ENCODE assay signal across 13 mouse cellular contexts in the genomic region with DNA sequence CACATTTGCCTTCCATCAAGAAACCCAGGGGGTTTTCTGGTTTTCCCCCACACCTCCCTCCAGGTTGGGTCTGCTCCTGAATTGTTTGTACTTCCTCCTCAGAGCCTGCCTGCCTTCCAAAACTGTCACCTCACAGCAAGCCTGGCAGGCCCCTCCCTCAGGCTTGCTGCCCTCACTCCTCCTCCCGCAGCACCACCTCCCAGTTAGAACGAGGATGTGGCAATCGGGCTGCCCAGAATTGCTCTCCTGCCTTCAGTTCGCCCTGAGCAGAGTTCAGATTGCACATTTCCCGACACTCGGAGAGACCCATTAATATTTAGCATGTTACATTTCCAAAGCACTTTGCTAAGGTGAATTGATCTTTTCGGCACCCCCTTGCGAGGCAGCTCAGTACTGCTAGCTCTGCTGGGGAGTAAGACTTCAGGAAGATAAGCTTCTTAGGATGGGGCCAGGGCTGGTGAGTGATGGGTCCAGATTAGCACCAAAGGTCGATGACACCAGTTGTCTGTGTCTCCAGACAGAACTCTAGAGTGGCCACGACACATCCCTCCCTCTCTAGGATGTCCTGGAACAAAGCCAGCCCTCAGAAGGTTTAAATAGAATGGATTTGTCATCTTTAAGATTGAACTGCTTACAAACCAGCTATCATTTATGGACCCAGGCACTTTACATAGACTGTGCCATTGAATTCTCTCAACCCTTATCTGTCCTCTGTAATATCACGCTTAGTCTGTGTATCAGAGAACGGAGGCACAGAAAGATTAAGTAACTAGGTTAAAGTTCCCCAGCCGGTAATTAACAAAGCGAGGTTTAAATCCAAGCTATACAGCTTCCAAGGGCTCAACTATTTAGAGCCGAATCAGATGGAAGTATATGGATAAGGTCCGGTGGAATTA. TPM values are rescaled to one million over a fixed set of nuclear protein-coding genes. Genes with fewer than 3 reads are reported as not detected.
DNase-seq lines count a peak whose midpoint lies in the region; ATAC-seq and TF ChIP-seq lines count a peak whose summit lies in the region.
"Had no signal": no experiment of that assay in that cellular context is flagged by ENCODE, and none has a peak within 500 bp of the region (broad histone marks: within the 10 kb centered on the region; RNA-seq: fewer than 3 reads in every experiment).

No protein-coding gene starts in this region.

- no peaks in the 10 kb centered on the region for H3K36me3 ChIP-seq in midbrain, postnatal 0 days (ENCODE audit: insufficient read depth, low read length)
- no peaks in the 10 kb centered on the region for H3K36me3 ChIP-seq in midbrain, embryonic 13.5 days

- no peak overlapping the region for H3K27ac ChIP-seq in gastrocnemius, adult 2 months
- H3K27ac ChIP-seq in midbrain, postnatal 0 days (ENCODE audit: low read depth, low read length), result no peak overlapping the region
- H3K27ac ChIP-seq in midbrain, embryonic 13.5 days, result no peak overlapping the region

- intact Hi-C loops in gastrocnemius, adult 2 months (cut with DNase I), result no loop called here
- intact Hi-C loops in gastrocnemius, postnatal 14 days (cut with DNase I; ENCODE audit: low total_unique reads), result no loop called here

- DNase-seq in gastrocnemius, adult 2 months, result peak; percentile 24
- DNase-seq in gastrocnemius, postnatal 14 days, result no peak
- no peak for DNase-seq in midbrain, postnatal 0 days (ENCODE audit: low spot score)
- DNase-seq in lung, adult 18-20 months, result peak; percentile 69 to 70
- peak; percentile 64 for DNase-seq in retina, postnatal 7 days (ENCODE audit: low read depth, low spot score)
- no peak for DNase-seq in layer of hippocampus, adult 11-12 months (ENCODE audit: low spot score)
- no peak for DNase-seq in frontal cortex, postnatal 10 days (ENCODE audit: low spot score in 2 of 2)
- DNase-seq: cerebellum, adult 11-12 months; gastrocnemius, postnatal 10 days; right cerebral cortex, adult 18-20 months; thymus, adult 18-20 months had no signal

- 50% methylated on average over 16 of the region's 16 CpGs for WGBS in midbrain, postnatal 0 days
- 59% methylated on average over 16 of the region's 16 CpGs for WGBS in midbrain, embryonic 13.5 days

- ATAC-seq in midbrain, postnatal 0 days (ENCODE audit: low FRiP score), result no peak
- ATAC-seq in midbrain, embryonic 13.5 days, result no peak

- H3K4me1 ChIP-seq in midbrain, postnatal 0 days (ENCODE audit: insufficient read depth, low read length), result no peaks in the 10 kb centered on the region
- H3K4me1 ChIP-seq in midbrain, embryonic 13.5 days (replicated peaks), result no peaks in the 10 kb centered on the region

- TF ChIP-seq CTCF in gastrocnemius, adult 2 months (IDR thresholded peaks at IDR 0.05), result no peak
- peak; percentile 38; the same call in 1 of the 2 replicates for TF ChIP-seq CTCF in midbrain, postnatal 0 days (IDR thresholded peaks at IDR 0.05)

- peak overlapping the region; percentile 24; the same call in 1 of the 2 replicates for H3K9ac ChIP-seq in midbrain, postnatal 0 days (replicated peaks; ENCODE audit: low read length, poor library complexity, severe bottlenecking)
- no peak overlapping the region for H3K9ac ChIP-seq in midbrain, embryonic 13.5 days (replicated peaks)

- no peak overlapping the region for H3K4me3 ChIP-seq in gastrocnemius, adult 2 months
- H3K4me3 ChIP-seq in midbrain, postnatal 0 days (ENCODE audit: low read depth, low read length), result no peak overlapping the region
- no peak overlapping the region for H3K4me3 ChIP-seq in midbrain, embryonic 13.5 days (replicated peaks)
- H3K4me3 ChIP-seq: megakaryocyte, embryonic 14.5 days had no signal

- H3K27me3 ChIP-seq in midbrain, postnatal 0 days (ENCODE audit: insufficient read depth, low read length), result no peaks in the 10 kb centered on the region
- H3K27me3 ChIP-seq in midbrain, embryonic 13.5 days, result no peaks in the 10 kb centered on the region

- no peak overlapping the region for H3K4me2 ChIP-seq in midbrain, postnatal 0 days (ENCODE audit: low read depth, low read length, poor library complexity, severe bottlenecking)
- H3K4me2 ChIP-seq in midbrain, embryonic 13.5 days (replicated peaks), result no peak overlapping the region

- H3K9me3 ChIP-seq in midbrain, postnatal 0 days (ENCODE audit: low read length), result no peaks in the 10 kb centered on the region
- no peaks in the 10 kb centered on the region for H3K9me3 ChIP-seq in midbrain, embryonic 13.5 days
- H3K9me3 ChIP-seq: megakaryocyte, embryonic 14.5 days had no signal

RNA-seq across cellular contexts. Expression of a gene that starts 8.0 kb away (rescaled TPM):
- total RNA-seq in gastrocnemius, adult 2 months (2021), result 10 to 100 TPM; 13.4 to 20.7 TPM
- 1 to 10 TPM; 9.6 to 9.8 TPM for total RNA-seq in gastrocnemius, postnatal 14 days (2021)
- 7.7 and 12.9 TPM in 2 replicates for total RNA-seq in midbrain, postnatal 0 days (2014; rRNA removed)
- 9.8 and 9.9 TPM in 2 replicates for polyA plus RNA-seq in midbrain, postnatal 0 days (2015; fragmentation: Nextera tagmentation; extraction: Ambion mirVana)
- 14.7 and 15.7 TPM in 2 replicates for polyA plus RNA-seq in midbrain, embryonic 13.5 days (2015; fragmentation: Nextera tagmentation; extraction: Ambion mirVana)

Comparison
In these comparisons a context has a peak if more than half of its experiments do, and no peak if none do; other contexts are left out.
1. DNase-seq: peak in gastrocnemius, adult 2 months (single experiment), lung, adult 18-20 months (2 of 2) and retina, postnatal 7 days (single experiment); none in gastrocnemius, postnatal 14 days (single experiment), midbrain, postnatal 0 days (single experiment), layer of hippocampus, adult 11-12 months (single experiment) and frontal cortex, postnatal 10 days (0 of 2).